Mouse (Mus musculus) intestine, embryonic 16.5 days (tissue): ENCODE results near the gene Zfp747. TPM values are rescaled to one million over a fixed set of nuclear protein-coding genes. Genes with fewer than 3 reads are reported as not detected.

Experiments used
- ATAC-seq: fragments of 200-750 bp; cut with Nextera tagmentation; 2 replicates; pipeline ENCODE4 v1.8.0; 2017; ENCODE audit warnings: moderate TSS enrichment, moderate library complexity
- H3K27ac ChIP-seq: fragments of 300-500 bp; sonication (generic); 2 replicates; pipeline ENCODE4 v1.5.1; 2014; ENCODE audit warnings: mild to moderate bottlenecking, low read length
- H3K27me3 ChIP-seq: fragments of 300-500 bp; sonication (generic); replicated peaks from 2 replicates; pipeline ENCODE4 v1.6.1; 2014; ENCODE audit warnings: low read length, control low read depth, mixed read lengths; ENCODE audit not compliant: control insufficient read depth, insufficient read depth
- H3K36me3 ChIP-seq: fragments of 300-500 bp; sonication (generic); 2 replicates; pipeline ENCODE4 v1.6.1; 2014; ENCODE audit warnings: low read length, control low read depth; ENCODE audit not compliant: control insufficient read depth, insufficient read depth
- H3K4me1 ChIP-seq: fragments of 300-500 bp; sonication (generic); 2 replicates; pipeline ENCODE4 v1.6.1; 2014; ENCODE audit warnings: low read length, control low read depth, mixed read lengths; ENCODE audit not compliant: control insufficient read depth, insufficient read depth
- H3K4me2 ChIP-seq: fragments of 300-500 bp; sonication (generic); 2 replicates; pipeline ENCODE4 v1.6.1; 2014; ENCODE audit warnings: low read depth, low read length, control low read depth
- H3K4me3 ChIP-seq: fragments of 300-500 bp; sonication (generic); 2 replicates; pipeline ENCODE4 v1.5.1; 2014; ENCODE audit warnings: mild to moderate bottlenecking, low read length
- H3K9ac ChIP-seq: fragments of 300-500 bp; sonication (generic); 2 replicates; pipeline ENCODE4 v1.6.1; 2014; ENCODE audit warnings: low read depth, low read length
- H3K9me3 ChIP-seq: fragments of 300-500 bp; sonication (generic); 2 replicates; pipeline ENCODE4 v1.6.1; 2016; ENCODE audit warnings: low read length, control low read depth; ENCODE audit not compliant: control insufficient read depth
- WGBS: fragments of 180-500 bp; shearing (Covaris S2); extraction: QIAGEN DNeasy Blood & Tissue Kit; methylation state at CpG from one replicate; pipeline ENCODE4 v1.1.7; 2014; 5-methylcytosine and 5-hydroxymethylcytosine counted together
- polyA plus RNA-seq: library from polyadenylated mRNA; unstranded; fragments of >200 nt; fragmentation: Nextera tagmentation; extraction: Ambion mirVana; gene quantifications from 2 replicates; pipeline ENCODE4 v1.2.1, GENCODE M21; 2015

The Zfp747 gene
- polyA plus RNA-seq, 1 experiment from 2014 or later = 11.7 TPM

DNA sequence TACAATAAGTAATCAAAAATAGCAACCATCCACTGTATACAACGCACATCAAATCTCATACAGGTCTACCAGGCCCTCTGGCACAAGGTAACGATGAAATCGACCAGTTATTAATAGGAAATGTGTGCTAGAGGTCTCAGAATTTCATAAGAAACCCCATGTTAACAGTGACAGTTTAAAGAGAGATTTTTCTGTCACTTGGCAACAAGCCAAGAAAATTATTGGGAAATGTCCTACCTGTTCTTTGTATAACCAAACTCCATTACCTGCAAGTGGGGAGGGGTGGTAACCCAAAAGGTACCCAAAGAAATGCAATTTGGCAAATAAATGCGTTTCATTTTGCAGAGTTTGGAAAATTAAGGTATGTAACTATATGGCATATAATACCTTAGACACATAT lies 17.4 kb downstream of the Zfp747 start:
- 75% methylated on average over 4 of the region's 4 CpGs for WGBS
- Histone ChIP-seq H3K4me1 (peaks cover 6% of the 10 kb centered on the region), H3K27ac (no peak overlapping the region), H3K27me3 (no peaks in the 10 kb centered on the region), H3K9me3 (no peaks in the 10 kb centered on the region), H3K4me2 (no peak overlapping the region), H3K4me3 (no peak overlapping the region), H3K9ac (no peak overlapping the region), H3K36me3 (no peaks in the 10 kb centered on the region)
- ATAC-seq = no peak

DNA sequence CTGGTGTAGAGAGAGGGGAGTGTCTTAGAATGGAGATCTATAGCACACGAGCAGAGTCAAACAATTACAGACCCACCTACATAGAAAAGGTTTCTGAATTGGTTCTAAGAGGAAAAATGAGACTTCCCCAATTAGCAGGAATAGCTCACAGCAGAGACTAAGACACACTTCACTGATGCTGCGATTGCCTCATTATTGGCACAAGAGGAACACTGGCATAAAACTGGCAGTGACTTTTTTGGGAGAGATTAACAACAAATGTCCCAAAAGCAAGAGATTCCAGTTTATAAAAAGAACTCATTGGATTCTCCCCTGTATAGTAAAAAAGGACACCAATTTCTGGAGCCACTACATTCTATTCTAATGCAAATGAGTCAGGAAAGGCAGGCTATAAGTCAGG lies 18.0 kb downstream of the Zfp747 start:
- H3K4me2 ChIP-seq = no peak overlapping the region
- no peak for ATAC-seq
- H3K4me1 ChIP-seq = peaks cover 4% of the 10 kb centered on the region; the same call in 1 of the 2 replicates
- H3K4me3 ChIP-seq = no peak overlapping the region
- WGBS = 70% methylated on average over 2 of the region's 2 CpGs
- no peak overlapping the region for H3K9ac ChIP-seq
- H3K27me3 ChIP-seq = no peaks in the 10 kb centered on the region
- H3K36me3 ChIP-seq = no peaks in the 10 kb centered on the region
- H3K27ac ChIP-seq = no peak overlapping the region
- no peaks in the 10 kb centered on the region for H3K9me3 ChIP-seq

DNA sequence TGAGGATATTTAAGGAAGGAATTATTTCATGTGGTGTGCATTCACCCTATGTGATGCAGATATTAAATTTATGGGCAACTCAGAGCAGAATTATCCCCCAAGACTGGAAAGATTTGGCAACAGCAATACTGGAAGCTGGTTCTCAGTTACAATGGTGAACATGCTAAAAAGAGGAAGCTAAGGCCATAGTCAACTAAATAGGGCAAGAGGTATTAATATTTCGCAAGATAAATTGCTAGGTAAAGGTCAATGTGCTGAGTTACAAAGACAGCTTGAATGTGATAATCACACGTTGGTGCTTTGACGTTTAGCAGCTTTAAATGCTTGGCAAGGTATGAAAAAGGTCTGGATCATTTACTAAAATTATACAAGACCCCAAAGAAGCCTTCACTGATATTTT lies 20.1 kb downstream of the Zfp747 start:
- Histone ChIP-seq H3K36me3 (no peaks in the 10 kb centered on the region), H3K9me3 (no peaks in the 10 kb centered on the region), H3K9ac (no peak overlapping the region), H3K27ac (no peak overlapping the region), H3K4me3 (no peak overlapping the region), H3K27me3 (no peaks in the 10 kb centered on the region), H3K4me1 (no peaks in the 10 kb centered on the region), H3K4me2 (no peak overlapping the region)
- ATAC-seq = peak; percentile 49; the same call in 1 of the 2 replicates
- 49% methylated on average over 3 of the region's 3 CpGs for WGBS

DNA sequence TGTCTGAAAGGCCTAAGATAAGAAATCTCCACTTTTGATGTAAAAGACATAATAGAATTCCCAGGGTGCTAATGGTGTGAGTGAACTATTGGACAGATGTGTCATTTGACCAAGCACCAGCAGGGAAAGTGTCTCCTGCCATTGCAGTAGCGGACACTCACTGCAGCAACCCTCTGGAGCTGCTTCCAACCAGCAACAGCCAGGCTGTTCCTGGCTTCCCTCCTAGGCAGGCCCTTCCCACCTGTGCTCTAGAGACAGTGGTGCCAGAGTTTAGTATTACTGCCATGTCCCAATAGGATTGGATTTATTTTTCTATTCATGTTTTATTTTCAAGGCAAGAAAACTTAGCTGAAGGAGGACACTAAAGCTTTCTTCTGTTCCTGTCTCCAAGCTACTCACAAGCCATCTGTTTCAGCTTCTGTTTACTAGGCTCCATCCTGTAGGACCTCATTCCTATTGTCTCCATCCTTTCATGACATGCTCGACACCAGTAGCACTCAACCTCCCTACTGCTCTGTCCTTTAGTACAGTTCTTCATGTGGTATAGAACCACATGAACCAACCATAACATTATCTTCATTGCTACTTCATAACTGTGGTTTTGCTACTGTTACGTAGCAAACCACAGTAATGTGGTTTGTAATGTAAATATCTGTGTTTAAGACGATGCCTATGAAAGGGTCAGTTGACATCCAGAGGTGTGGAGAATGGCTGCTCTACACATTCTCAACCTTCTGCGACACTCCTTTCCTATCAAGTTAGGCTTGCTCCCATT lies 24.4 kb downstream of the Zfp747 start:
- no peak overlapping the region for H3K4me3 ChIP-seq
- H3K27ac ChIP-seq = no peak overlapping the region
- no peaks in the 10 kb centered on the region for H3K27me3 ChIP-seq
- no peak for ATAC-seq
- WGBS = 87% methylated on average over 5 of the region's 5 CpGs
- no peaks in the 10 kb centered on the region for H3K36me3 ChIP-seq
- no peak overlapping the region for H3K4me2 ChIP-seq
- peaks cover 6% of the 10 kb centered on the region; the same call in 1 of the 2 replicates for H3K4me1 ChIP-seq
- H3K9ac ChIP-seq = no peak overlapping the region
- H3K9me3 ChIP-seq = no peaks in the 10 kb centered on the region

DNA sequence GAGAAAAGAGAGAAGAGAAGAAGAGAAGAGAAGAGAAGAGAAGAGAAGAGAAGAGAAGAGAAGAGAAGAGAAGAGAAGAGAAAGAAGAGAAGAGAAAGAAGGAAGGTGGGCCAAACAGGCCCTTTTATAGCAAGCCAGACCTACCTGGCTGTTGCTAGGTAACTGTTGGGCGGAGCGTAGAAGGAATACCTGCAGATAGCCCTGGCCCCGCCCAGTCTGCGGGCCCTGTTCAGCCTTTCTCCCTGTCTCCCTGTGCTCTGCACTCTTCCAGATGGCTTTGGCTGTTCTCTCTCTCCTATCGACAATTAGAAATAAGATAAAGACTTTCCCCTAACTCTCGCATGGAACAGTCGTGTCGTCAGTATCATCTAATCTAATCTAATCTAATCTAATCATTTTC lies 29.2 kb downstream of the Zfp747 start:
- 10% methylated on average over 8 of the region's 8 CpGs for WGBS
- H3K4me2 ChIP-seq = peak overlapping the region; percentile 84
- H3K4me3 ChIP-seq = peak overlapping the region; percentile 92
- H3K9me3 ChIP-seq = no peaks in the 10 kb centered on the region
- ATAC-seq = peak; percentile 64
- H3K4me1 ChIP-seq = peaks cover 25% of the 10 kb centered on the region
- no peaks in the 10 kb centered on the region for H3K27me3 ChIP-seq
- H3K9ac ChIP-seq = no peak overlapping the region
- H3K27ac ChIP-seq = peak overlapping the region; percentile 97
- H3K36me3 ChIP-seq = peaks cover 12% of the 10 kb centered on the region

DNA sequence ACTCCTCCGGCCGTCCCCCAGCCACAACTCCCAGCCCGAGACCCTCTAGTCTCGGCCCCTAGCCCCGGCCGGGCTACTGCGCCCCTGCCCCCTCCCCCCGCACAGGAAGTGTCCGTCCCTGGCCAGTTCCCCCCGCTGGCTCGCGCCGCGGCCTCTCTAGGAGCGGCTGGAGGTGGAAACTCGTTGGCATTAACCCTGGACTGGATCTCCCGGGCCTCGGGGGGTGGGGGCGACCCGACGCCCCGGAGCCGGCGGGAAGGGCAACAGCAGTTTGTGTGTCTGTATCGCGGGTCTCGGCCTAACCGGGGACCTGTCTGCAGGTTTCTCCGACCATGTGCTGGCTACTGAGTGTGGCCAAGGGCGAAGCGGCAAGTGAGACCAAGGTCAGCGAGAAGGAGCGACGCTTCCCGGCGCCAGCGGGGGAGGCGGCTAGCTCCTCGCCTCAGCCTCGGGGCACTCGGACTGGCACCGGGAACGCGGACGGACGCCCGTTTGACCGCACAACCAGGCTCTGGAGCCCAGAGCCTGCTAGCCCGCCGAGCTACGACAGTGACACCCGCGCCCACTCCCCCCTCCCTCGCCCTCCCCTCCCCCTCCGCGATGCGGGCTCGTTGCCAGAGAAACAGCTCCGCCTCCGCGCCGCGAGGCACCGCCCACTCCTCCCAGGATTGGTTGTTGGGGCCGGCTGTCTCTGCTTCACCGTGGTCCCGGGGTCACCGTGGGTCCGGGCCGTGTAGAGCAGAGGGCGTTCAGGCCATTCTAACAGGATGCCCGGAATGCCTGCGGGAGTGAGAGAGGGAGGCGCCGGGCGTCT lies 30.1 kb downstream of the Zfp747 start, which contains the start of gene Zfp768:
Gene Zfp768, minus strand, starts transcription at position 78 of the 814 bp plus-strand sequence.
- WGBS = under 1% methylated on average over 75 of the region's 76 CpGs
- Histone ChIP-seq H3K9ac (peak within 1 kb of the TSS; percentile 97), H3K27ac (peak within 1 kb of the TSS; percentile 97), H3K4me1 (peaks cover 25% of the 10 kb centered on the region), H3K4me2 (peak within 1 kb of the TSS; percentile 84), H3K4me3 (peak within 1 kb of the TSS; percentile 92), H3K27me3 (no peaks in the 10 kb centered on the region), H3K9me3 (no peaks in the 10 kb centered on the region), H3K36me3 (peaks cover 12% of the 10 kb centered on the region)
- peak; percentile 87 for ATAC-seq

DNA sequence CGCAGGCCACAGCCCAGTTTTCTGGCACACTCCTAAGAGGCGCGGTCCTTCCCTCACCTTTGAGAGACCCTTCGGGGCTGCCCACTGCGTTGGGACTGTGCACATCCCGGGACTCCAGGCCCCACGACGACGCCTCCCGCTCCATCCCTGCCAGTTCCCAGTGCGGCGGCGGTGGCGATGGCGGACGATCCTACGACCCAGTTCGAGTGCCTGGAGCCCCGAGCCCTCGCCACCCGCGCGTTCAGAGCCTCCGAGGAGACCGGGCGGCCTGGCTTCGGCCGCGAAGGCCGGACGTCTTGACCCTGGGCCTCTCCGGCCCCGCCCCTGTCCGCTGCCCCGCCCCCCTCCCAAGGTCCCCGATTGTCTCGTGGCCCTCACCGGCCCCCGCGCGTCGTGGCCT lies 30.8 kb downstream of the Zfp747 start:
- ATAC-seq = peak; percentile 47
- peak overlapping the region; percentile 92 for H3K4me3 ChIP-seq
- H3K9ac ChIP-seq = peak overlapping the region; percentile 97
- H3K27ac ChIP-seq = peak overlapping the region; percentile 97
- WGBS = under 1% methylated on average over 42 of the region's 42 CpGs
- peak overlapping the region; percentile 84 for H3K4me2 ChIP-seq
- no peaks in the 10 kb centered on the region for H3K27me3 ChIP-seq
- peaks cover 12% of the 10 kb centered on the region for H3K36me3 ChIP-seq
- H3K9me3 ChIP-seq = no peaks in the 10 kb centered on the region
- H3K4me1 ChIP-seq = peaks cover 25% of the 10 kb centered on the region

DNA sequence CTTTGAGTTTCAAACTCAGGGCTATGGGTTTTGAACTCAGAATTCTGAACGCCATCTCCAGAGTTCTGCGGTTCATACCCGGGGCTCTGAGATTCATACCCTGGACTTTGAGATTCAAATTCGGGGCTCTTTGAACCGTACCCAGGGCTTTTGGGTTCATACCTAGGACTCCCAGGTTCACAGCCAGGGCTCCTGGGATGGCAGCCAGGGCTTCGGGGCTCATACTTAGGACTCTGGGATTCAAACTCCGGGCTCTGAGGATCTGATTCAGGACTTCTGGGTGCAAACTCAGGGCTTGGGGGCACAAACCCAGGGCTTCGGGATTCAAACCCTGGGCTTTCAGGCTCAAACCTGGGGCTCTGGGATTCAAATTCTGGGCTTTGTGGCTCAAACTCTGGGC lies 31.5 kb downstream of the Zfp747 start:
- Histone ChIP-seq H3K9me3 (no peaks in the 10 kb centered on the region), H3K4me3 (peak overlapping the region; percentile 92), H3K27me3 (no peaks in the 10 kb centered on the region), H3K4me2 (peak overlapping the region; percentile 84), H3K27ac (no peak overlapping the region), H3K9ac (peak overlapping the region; percentile 97), H3K4me1 (peaks cover 25% of the 10 kb centered on the region), H3K36me3 (peaks cover 12% of the 10 kb centered on the region)
- 88% methylated on average over 8 of the region's 8 CpGs for WGBS
- ATAC-seq = no peak

DNA sequence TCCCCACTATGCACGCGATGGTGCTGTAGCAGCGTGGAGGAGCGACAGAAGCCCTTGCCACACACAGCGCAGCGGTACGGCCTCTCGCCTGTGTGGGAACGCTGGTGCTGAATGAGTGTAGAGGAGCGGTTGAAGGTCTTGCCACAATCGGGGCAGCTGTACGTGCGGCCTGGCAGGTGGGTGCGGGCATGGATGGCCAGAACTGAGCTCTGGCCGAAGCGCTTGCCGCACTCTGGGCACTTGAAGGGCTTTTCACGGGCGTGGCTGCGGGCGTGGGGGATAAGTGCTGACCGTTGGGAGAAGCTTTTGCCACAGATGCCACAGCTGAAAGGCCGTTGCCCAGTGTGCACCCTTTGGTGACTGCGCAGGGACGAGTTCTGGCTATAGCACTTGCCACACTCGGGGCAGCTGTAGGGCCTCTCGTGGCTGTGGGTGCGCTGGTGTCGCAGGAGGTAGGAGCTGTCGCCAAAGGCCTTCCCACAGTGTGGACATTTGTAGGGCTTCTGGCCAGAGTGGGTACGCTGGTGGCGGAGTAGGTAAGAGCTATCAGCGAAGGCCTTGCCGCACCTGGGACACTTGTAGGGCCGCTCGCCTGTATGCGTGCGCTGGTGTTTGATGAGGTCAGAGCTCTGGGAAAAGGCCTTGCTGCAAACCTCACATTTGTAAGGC lies 32.4 kb downstream of the Zfp747 start:
- ATAC-seq = no peak
- no peaks in the 10 kb centered on the region for H3K9me3 ChIP-seq
- no peaks in the 10 kb centered on the region for H3K27me3 ChIP-seq
- peak overlapping the region; percentile 73 for H3K27ac ChIP-seq
- no peak overlapping the region for H3K4me3 ChIP-seq
- H3K4me1 ChIP-seq = peaks cover 25% of the 10 kb centered on the region
- H3K4me2 ChIP-seq = 0 out of 2 replicates have a peak overlapping the region, but pooled peaks have one; percentile 23
- H3K36me3 ChIP-seq = peaks cover 12% of the 10 kb centered on the region
- H3K9ac ChIP-seq = peak overlapping the region; percentile 97; the same call in 1 of the 2 replicates
- 90% methylated on average over 38 of the region's 38 CpGs for WGBS
